Mouse (Mus musculus): ENCODE measurements around the gene Slc38a8. TPM values are rescaled to one million over a fixed set of nuclear protein-coding genes. Genes with fewer than 3 reads are reported as not detected.

The Slc38a8 gene
- polyA plus RNA-seq, 1 experiment from 2014 or later = not detected

DNA sequence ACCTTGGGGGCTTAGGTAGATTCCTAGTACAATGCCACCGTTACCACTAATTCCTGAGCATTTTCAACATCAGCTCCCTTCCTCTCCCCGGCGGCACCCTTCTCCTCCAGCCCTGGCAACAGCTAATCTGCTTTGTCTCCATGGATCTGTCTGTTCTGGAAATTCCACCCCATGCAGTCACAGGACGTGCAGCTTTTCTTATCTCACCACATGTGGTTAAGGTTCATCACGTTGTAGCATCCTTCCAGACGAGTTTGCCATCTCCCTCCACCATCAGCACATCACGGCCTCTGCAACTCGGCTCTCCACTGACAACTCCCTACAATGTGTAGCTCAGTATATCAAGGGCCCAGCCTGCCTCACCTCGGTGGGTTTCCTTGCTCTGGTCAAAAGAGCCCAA is 4.0 kb upstream of the Slc38a8 start:
- H3K4me3 ChIP-seq (replicated peaks; ENCODE audit: low read depth, low read length) = no peak overlapping the region
- H3K9me3 ChIP-seq (ENCODE audit: control insufficient read depth, low read length) = no peaks in the 10 kb centered on the region
- peak overlapping the region; percentile 38 for H3K27ac ChIP-seq (replicated peaks; ENCODE audit: low read depth, low read length)
- peaks cover 10% of the 10 kb centered on the region; the same call in 1 of the 2 replicates for H3K4me1 ChIP-seq (ENCODE audit: control insufficient read depth, insufficient read depth, low read length)
- peaks cover 44% of the 10 kb centered on the region for H3K36me3 ChIP-seq (ENCODE audit: control insufficient read depth, insufficient read depth, low read length)
- ATAC-seq (ENCODE audit: low FRiP score, low TSS enrichment) (no peak), DNase-seq (no peak)
- no peak overlapping the region for H3K4me2 ChIP-seq (ENCODE audit: low read length)
- whole genome bisulfite sequencing = 13% methylated on average over 9 of the region's 9 CpGs
- no peaks in the 10 kb centered on the region for H3K27me3 ChIP-seq (ENCODE audit: control insufficient read depth, insufficient read depth, low read length)
- no peak overlapping the region for H3K9ac ChIP-seq (replicated peaks; ENCODE audit: low read length)

GRCm38 (mm10) chr8:119503191-119503767 is 1.8 kb upstream of the Slc38a8 start:
- no peak overlapping the region for H3K27ac ChIP-seq (replicated peaks; ENCODE audit: low read depth, low read length)
- H3K9me3 ChIP-seq (ENCODE audit: control insufficient read depth, low read length) = no peaks in the 10 kb centered on the region
- WGBS = 35% methylated on average over 10 of the region's 10 CpGs
- no peaks in the 10 kb centered on the region for H3K27me3 ChIP-seq (ENCODE audit: control insufficient read depth, insufficient read depth, low read length)
- no peak overlapping the region for H3K4me2 ChIP-seq (ENCODE audit: low read length)
- H3K9ac ChIP-seq (replicated peaks; ENCODE audit: low read length) = no peak overlapping the region
- peaks cover 10% of the 10 kb centered on the region; the same call in 1 of the 2 replicates for H3K4me1 ChIP-seq (ENCODE audit: control insufficient read depth, insufficient read depth, low read length)
- no peak overlapping the region for H3K4me3 ChIP-seq (replicated peaks; ENCODE audit: low read depth, low read length)
- DNase-seq (no peak), ATAC-seq (ENCODE audit: low FRiP score, low TSS enrichment) (no peak)
- peaks cover 22% of the 10 kb centered on the region for H3K36me3 ChIP-seq (ENCODE audit: control insufficient read depth, insufficient read depth, low read length)

- H3K4me2 ChIP-seq (ENCODE audit: low read length) = no peak overlapping the region
- H3K9me3 ChIP-seq (ENCODE audit: control insufficient read depth, low read length) = no peaks in the 10 kb centered on the region
- DNase-seq (no peak), ATAC-seq (ENCODE audit: low FRiP score, low TSS enrichment) (no peak)
- H3K36me3 ChIP-seq (ENCODE audit: control insufficient read depth, insufficient read depth, low read length) = peaks cover 12% of the 10 kb centered on the region
- no peaks in the 10 kb centered on the region for H3K27me3 ChIP-seq (ENCODE audit: control insufficient read depth, insufficient read depth, low read length)
- H3K27ac ChIP-seq (replicated peaks; ENCODE audit: low read depth, low read length) = no peak overlapping the region
- WGBS = 74% methylated on average over 4 of the region's 4 CpGs
- no peak overlapping the region for H3K9ac ChIP-seq (replicated peaks; ENCODE audit: low read length)
- H3K4me1 ChIP-seq (ENCODE audit: control insufficient read depth, insufficient read depth, low read length) = peaks cover 10% of the 10 kb centered on the region; the same call in 1 of the 2 replicates
- H3K4me3 ChIP-seq (replicated peaks; ENCODE audit: low read depth, low read length) = no peak overlapping the region
Observed at GRCm38 (mm10) chr8:119502111-119502510, 613 bp upstream of the Slc38a8 start.

DNA sequence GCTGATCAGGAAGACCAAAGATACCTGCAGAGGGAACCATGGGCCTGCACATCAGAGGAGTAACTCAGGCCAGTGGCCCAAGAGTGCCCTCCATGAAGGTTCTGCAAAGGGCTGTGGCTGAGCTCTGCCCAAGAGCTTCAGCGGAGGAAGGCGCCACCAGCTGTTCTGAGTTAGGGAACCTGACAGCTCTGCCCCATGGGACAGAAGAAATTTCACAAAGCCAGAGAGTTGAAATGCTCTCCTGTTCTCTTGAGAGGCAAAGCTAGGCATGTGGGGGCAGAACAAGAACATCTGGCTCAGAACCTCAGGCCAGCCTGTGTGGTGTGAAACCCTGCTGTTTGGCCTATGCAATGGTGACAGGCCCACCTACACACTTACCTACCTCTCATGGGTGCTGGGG is 1.7 kb downstream of the Slc38a8 start:
- H3K36me3 ChIP-seq (ENCODE audit: control insufficient read depth, insufficient read depth, low read length) = no peaks in the 10 kb centered on the region
- H3K4me2 ChIP-seq (ENCODE audit: low read length) = no peak overlapping the region
- no peaks in the 10 kb centered on the region for H3K27me3 ChIP-seq (ENCODE audit: control insufficient read depth, insufficient read depth, low read length)
- H3K4me1 ChIP-seq (ENCODE audit: control insufficient read depth, insufficient read depth, low read length) = peaks cover under 1% of the 10 kb centered on the region; the same call in 1 of the 2 replicates
- no peak overlapping the region for H3K9ac ChIP-seq (replicated peaks; ENCODE audit: low read length)
- H3K9me3 ChIP-seq (ENCODE audit: control insufficient read depth, low read length) = no peaks in the 10 kb centered on the region
- no peak overlapping the region for H3K27ac ChIP-seq (replicated peaks; ENCODE audit: low read depth, low read length)
- no peak overlapping the region for H3K4me3 ChIP-seq (replicated peaks; ENCODE audit: low read depth, low read length)
- ATAC-seq (ENCODE audit: low FRiP score, low TSS enrichment) (no peak), DNase-seq (no peak)
- WGBS = 92% methylated on average over 2 of the region's 2 CpGs

GRCm38 (mm10) chr8:119496848-119497247 is 4.7 kb downstream of the Slc38a8 start:
- Histone ChIP-seq H3K4me3 (replicated peaks; ENCODE audit: low read depth, low read length) (no peak overlapping the region), H3K9ac (replicated peaks; ENCODE audit: low read length) (no peak overlapping the region), H3K4me1 (ENCODE audit: control insufficient read depth, insufficient read depth, low read length) (no peaks in the 10 kb centered on the region; the same call in 1 of the 2 replicates), H3K27ac (replicated peaks; ENCODE audit: low read depth, low read length) (no peak overlapping the region), H3K27me3 (ENCODE audit: control insufficient read depth, insufficient read depth, low read length) (no peaks in the 10 kb centered on the region), H3K4me2 (ENCODE audit: low read length) (no peak overlapping the region), H3K9me3 (ENCODE audit: control insufficient read depth, low read length) (no peaks in the 10 kb centered on the region), H3K36me3 (ENCODE audit: control insufficient read depth, insufficient read depth, low read length) (no peaks in the 10 kb centered on the region)
- 33% methylated on average over 6 of the region's 6 CpGs for WGBS
- DNase-seq (no peak), ATAC-seq (ENCODE audit: low FRiP score, low TSS enrichment) (no peak)

- WGBS = 81% methylated on average over 7 of the region's 7 CpGs
Observed at GRCm38 (mm10) chr8:119487093-119487492, 14.4 kb downstream of the Slc38a8 start.

GRCm38 (mm10) chr8:119484145-119484896 is 17.2 kb downstream of the Slc38a8 start:
- Histone ChIP-seq H3K4me3 (replicated peaks; ENCODE audit: low read depth, low read length) (no peak overlapping the region), H3K4me1 (ENCODE audit: control insufficient read depth, insufficient read depth, low read length) (no peaks in the 10 kb centered on the region), H3K9ac (replicated peaks; ENCODE audit: low read length) (no peak overlapping the region), H3K9me3 (ENCODE audit: control insufficient read depth, low read length) (no peaks in the 10 kb centered on the region), H3K4me2 (ENCODE audit: low read length) (no peak overlapping the region), H3K36me3 (ENCODE audit: control insufficient read depth, insufficient read depth, low read length) (no peaks in the 10 kb centered on the region), H3K27ac (replicated peaks; ENCODE audit: low read depth, low read length) (no peak overlapping the region), H3K27me3 (ENCODE audit: control insufficient read depth, insufficient read depth, low read length) (no peaks in the 10 kb centered on the region)
- DNase-seq (no peak), ATAC-seq (ENCODE audit: low FRiP score, low TSS enrichment) (no peak)
- WGBS = 84% methylated on average over 11 of the region's 11 CpGs

More at GRCm38 (mm10) chr8:119487093-119487492, 14.4 kb downstream of the Slc38a8 start:
- Histone ChIP-seq H3K9ac (replicated peaks; ENCODE audit: low read length) (no peak overlapping the region), H3K27me3 (ENCODE audit: control insufficient read depth, insufficient read depth, low read length) (no peaks in the 10 kb centered on the region), H3K9me3 (ENCODE audit: control insufficient read depth, low read length) (no peaks in the 10 kb centered on the region), H3K27ac (replicated peaks; ENCODE audit: low read depth, low read length) (no peak overlapping the region), H3K4me1 (ENCODE audit: control insufficient read depth, insufficient read depth, low read length) (peaks cover 10% of the 10 kb centered on the region; the same call in 1 of the 2 replicates), H3K4me2 (ENCODE audit: low read length) (no peak overlapping the region), H3K4me3 (replicated peaks; ENCODE audit: low read depth, low read length) (no peak overlapping the region), H3K36me3 (ENCODE audit: control insufficient read depth, insufficient read depth, low read length) (no peaks in the 10 kb centered on the region)
- DNase-seq (no peak), ATAC-seq (ENCODE audit: low FRiP score, low TSS enrichment) (no peak)

DNA sequence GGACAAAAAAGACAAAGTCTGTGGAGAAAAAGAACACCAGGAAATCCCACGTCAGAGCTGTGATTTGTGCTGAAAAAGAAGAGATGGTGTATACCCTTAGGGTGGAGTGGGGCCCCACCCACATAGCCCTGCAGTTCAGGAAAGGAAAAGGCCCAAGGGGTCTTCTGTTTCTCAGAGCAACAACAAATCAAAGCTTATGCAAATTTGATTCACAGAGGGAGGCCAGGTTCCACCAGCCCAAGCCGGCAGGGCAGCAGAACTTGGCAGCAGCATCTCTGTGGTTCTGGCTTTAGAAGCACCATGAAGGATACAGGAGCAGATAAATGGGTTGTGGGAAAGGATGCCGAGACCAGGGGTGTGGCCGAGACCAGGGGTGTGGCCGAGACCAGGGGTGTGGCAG is 22.8 kb downstream of the Slc38a8 start:
- Histone ChIP-seq H3K27ac (replicated peaks; ENCODE audit: low read depth, low read length) (no peak overlapping the region), H3K4me1 (ENCODE audit: control insufficient read depth, insufficient read depth, low read length) (no peaks in the 10 kb centered on the region), H3K9ac (replicated peaks; ENCODE audit: low read length) (no peak overlapping the region), H3K27me3 (ENCODE audit: control insufficient read depth, insufficient read depth, low read length) (no peaks in the 10 kb centered on the region), H3K4me2 (ENCODE audit: low read length) (no peak overlapping the region), H3K9me3 (ENCODE audit: control insufficient read depth, low read length) (no peaks in the 10 kb centered on the region), H3K4me3 (replicated peaks; ENCODE audit: low read depth, low read length) (no peak overlapping the region), H3K36me3 (ENCODE audit: control insufficient read depth, insufficient read depth, low read length) (no peaks in the 10 kb centered on the region)
- ATAC-seq (ENCODE audit: low FRiP score, low TSS enrichment) = no peak
- no peak for DNase-seq
- WGBS = 29% methylated on average over 5 of the region's 5 CpGs

- H3K4me2 ChIP-seq (ENCODE audit: low read length) = no peak overlapping the region
- H3K36me3 ChIP-seq (ENCODE audit: control insufficient read depth, insufficient read depth, low read length) = no peaks in the 10 kb centered on the region
- H3K4me3 ChIP-seq (replicated peaks; ENCODE audit: low read depth, low read length) = no peak overlapping the region
- H3K9ac ChIP-seq (replicated peaks; ENCODE audit: low read length) = no peak overlapping the region
- H3K9me3 ChIP-seq (ENCODE audit: control insufficient read depth, low read length) = no peaks in the 10 kb centered on the region
- no peak overlapping the region for H3K27ac ChIP-seq (replicated peaks; ENCODE audit: low read depth, low read length)
- 93% methylated on average over 8 of the region's 8 CpGs for WGBS
- H3K4me1 ChIP-seq (ENCODE audit: control insufficient read depth, insufficient read depth, low read length) = peaks cover 34% of the 10 kb centered on the region
- DNase-seq (no peak), ATAC-seq (ENCODE audit: low FRiP score, low TSS enrichment) (no peak)
- 0 out of 2 replicates have a peak, but pooled peaks cover 3% of the 10 kb centered on the region for H3K27me3 ChIP-seq (ENCODE audit: control insufficient read depth, insufficient read depth, low read length)
Observed at GRCm38 (mm10) chr8:119468091-119468490, 33.4 kb downstream of the Slc38a8 start.
